Mouse (Mus musculus) spleen, postnatal 4 days (tissue): Measurements from ENCODE around the gene Ywhag.

Source experiments
- DNase-seq, 2 experiments: peaks; one replicate each; pipeline ENCODE4 v3.0.0; 2022; ENCODE audit warnings: low spot score in 2 of 2

Ywhag gene

GRCm38 (mm10) chr5:135888405-135889215 lies 45.8 kb downstream of the Ywhag start:
- no peak for DNase-seq

- DNase-seq = no peak
Measured at GRCm38 (mm10) chr5:135887675-135888102, 46.7 kb downstream of the Ywhag start, which contains the start of gene Hspb1. Hspb1 (plus strand) TSS chr5:135887919.

- DNase-seq = no peak
Measured at GRCm38 (mm10) chr5:135884641-135885040, 49.8 kb downstream of the Ywhag start.

GRCm38 (mm10) chr5:135879449-135880158 lies 54.8 kb downstream of the Ywhag start:
- DNase-seq = no peak

GRCm38 (mm10) chr5:135877831-135878231 lies 56.6 kb downstream of the Ywhag start:
- DNase-seq = no peak

GRCm38 (mm10) chr5:135877180-135877579 lies 57.2 kb downstream of the Ywhag start:
- peak; percentile 37 to 73 for DNase-seq

- no peak for DNase-seq
Measured at GRCm38 (mm10) chr5:135873753-135874152, 60.7 kb downstream of the Ywhag start.

- no peak for DNase-seq
Measured at GRCm38 (mm10) chr5:135872996-135873395, 61.4 kb downstream of the Ywhag start.

GRCm38 (mm10) chr5:135870505-135870904 lies 63.9 kb downstream of the Ywhag start:
- DNase-seq = no peak

GRCm38 (mm10) chr5:135869661-135870423 lies 64.6 kb downstream of the Ywhag start:
- no peak for DNase-seq

GRCm38 (mm10) chr5:135868653-135869052 lies 65.8 kb downstream of the Ywhag start:
- no peak for DNase-seq

GRCm38 (mm10) chr5:135867637-135868593 lies 66.5 kb downstream of the Ywhag start:
- DNase-seq = no peak

- DNase-seq = no peak
Measured at GRCm38 (mm10) chr5:135866662-135867061, 67.8 kb downstream of the Ywhag start.
